Mouse (Mus musculus) intestine, embryonic 14.5 days (tissue): ENCODE measurements around the gene Kat5. TPM values are rescaled to one million over a fixed set of nuclear protein-coding genes. Genes with fewer than 3 reads are reported as not detected.

Experiments used
- ATAC-seq: fragments of 200-750 bp; cut with Nextera tagmentation; replicated peaks from 2 replicates; pipeline ENCODE4 v1.8.0; 2017; ENCODE audit warnings: low read depth, moderate number of reproducible peaks, moderate TSS enrichment, moderate library complexity; ENCODE audit not compliant: low FRiP score, low TSS enrichment
- DNase-seq: peaks from one replicate; pipeline ENCODE4 v3.0.0-alpha.2; 2018; ENCODE audit warnings: low spot score
- H3K27ac ChIP-seq: fragments of 300-500 bp; sonication (generic); 2 replicates; pipeline ENCODE4 v1.5.1; 2014; ENCODE audit warnings: low read depth, mild to moderate bottlenecking, control low read depth
- H3K27me3 ChIP-seq: fragments of 300-500 bp; sonication (generic); replicated peaks from 2 replicates; pipeline ENCODE4 v1.6.1; 2014; ENCODE audit warnings: low read length, control low read depth; ENCODE audit not compliant: control insufficient read depth, insufficient read depth
- H3K36me3 ChIP-seq: fragments of 300-500 bp; sonication (generic); 2 replicates; pipeline ENCODE4 v1.6.1; 2014; ENCODE audit warnings: low read length, control low read depth; ENCODE audit not compliant: control insufficient read depth, insufficient read depth
- H3K4me1 ChIP-seq: fragments of 300-500 bp; sonication (generic); replicated peaks from 2 replicates; pipeline ENCODE4 v1.6.1; 2014; ENCODE audit warnings: low read length, control low read depth, mixed read lengths; ENCODE audit not compliant: control insufficient read depth, insufficient read depth
- H3K4me2 ChIP-seq: fragments of 300-500 bp; sonication (generic); 2 replicates; pipeline ENCODE4 v1.6.1; 2014; ENCODE audit warnings: low read length
- H3K4me3 ChIP-seq: fragments of 300-500 bp; sonication (generic); 2 replicates; pipeline ENCODE4 v1.5.1; 2014; ENCODE audit warnings: low read depth, low read length, control low read depth, mixed read lengths
- H3K9ac ChIP-seq: fragments of 300-500 bp; sonication (generic); 2 replicates; pipeline ENCODE4 v1.6.1; 2014; ENCODE audit warnings: mild to moderate bottlenecking, low read length
- H3K9me3 ChIP-seq: fragments of 300-500 bp; sonication (generic); 2 replicates; pipeline ENCODE4 v1.6.1; 2016; ENCODE audit warnings: low read length, control low read depth; ENCODE audit not compliant: control insufficient read depth
- WGBS: fragments of 180-500 bp; shearing (Covaris S2); extraction: QIAGEN DNeasy Blood & Tissue Kit; methylation state at CpG from one replicate; pipeline ENCODE4 v1.1.7; 2014; 5-methylcytosine and 5-hydroxymethylcytosine counted together
- polyA plus RNA-seq: library from polyadenylated mRNA; unstranded; fragments of >200 nt; fragmentation: Nextera tagmentation; extraction: Ambion mirVana; gene quantifications from 2 replicates; pipeline ENCODE4 v1.2.1, GENCODE M21; 2014

Kat5 gene
- polyA plus RNA-seq = 31.8 and 33.3 TPM in 2 replicates

DNA sequence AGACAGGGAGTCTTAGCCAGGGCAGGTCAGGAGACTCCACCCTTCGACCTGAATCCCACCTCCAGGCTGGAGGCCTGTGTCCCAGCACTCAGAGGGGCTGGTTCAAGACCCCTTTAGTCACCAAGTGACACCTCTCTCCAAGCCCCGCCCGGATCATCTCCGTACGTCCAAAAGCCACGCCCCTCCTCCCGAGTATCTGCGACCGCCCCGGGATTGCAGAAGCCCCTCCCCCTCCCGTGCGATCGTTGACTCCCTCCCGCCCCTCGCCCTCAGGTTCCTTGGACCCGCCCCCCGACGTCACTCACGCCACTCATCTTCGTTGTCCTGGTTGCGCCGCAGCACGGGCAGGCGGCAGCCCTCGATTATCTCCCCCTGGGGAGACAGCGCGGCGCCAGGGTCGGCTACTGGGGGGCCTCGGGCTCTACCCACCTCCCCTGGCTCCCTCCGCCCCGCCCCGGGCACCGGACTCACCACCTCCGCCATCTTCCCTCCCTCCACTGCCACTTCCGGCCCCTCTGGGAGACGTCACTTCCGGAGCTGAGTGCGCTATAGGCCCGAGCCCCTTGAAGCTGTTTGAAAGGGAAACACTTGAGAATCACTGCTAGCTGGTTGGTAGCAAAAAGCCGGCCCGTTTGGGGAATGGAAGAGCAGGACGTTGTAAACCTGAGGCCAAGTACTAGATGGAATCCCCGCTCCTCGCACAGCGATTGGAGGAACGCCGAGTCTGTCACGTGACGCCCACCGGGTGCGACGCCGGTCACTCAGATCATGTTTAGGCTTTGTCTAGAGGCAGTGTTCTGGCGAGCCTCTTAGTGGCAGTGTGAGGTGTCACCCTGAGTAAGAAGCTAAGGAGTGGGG lies at the start of gene Kat5:
Gene Kat5 (minus strand): TSS at position 691 of the 858 bp plus-strand sequence.
- peaks cover 13% of the 10 kb centered on the region for H3K4me1 ChIP-seq
- DNase-seq (peak; percentile 99), ATAC-seq (peak; percentile 92)
- H3K9ac ChIP-seq = peak within 1 kb of the TSS; percentile 85
- H3K4me2 ChIP-seq = peak within 1 kb of the TSS; percentile 68
- H3K27ac ChIP-seq = peak within 1 kb of the TSS; percentile 99
- no peaks in the 10 kb centered on the region for H3K27me3 ChIP-seq
- WGBS = 1% methylated on average over 48 of the region's 55 CpGs
- H3K4me3 ChIP-seq = peak within 1 kb of the TSS; percentile 68
- H3K9me3 ChIP-seq = no peaks in the 10 kb centered on the region
- peaks cover 42% of the 10 kb centered on the region for H3K36me3 ChIP-seq

- Histone ChIP-seq H3K4me1 (0 out of 2 replicates have a peak, but pooled peaks cover 7% of the 10 kb centered on the region), H3K4me3 (peak overlapping the region; percentile 36), H3K36me3 (peaks cover 30% of the 10 kb centered on the region), H3K4me2 (peak overlapping the region; percentile 68), H3K27me3 (peaks cover 12% of the 10 kb centered on the region), H3K9ac (no peak overlapping the region; the same call in 1 of the 2 replicates), H3K27ac (no peak overlapping the region), H3K9me3 (no peaks in the 10 kb centered on the region)
- ATAC-seq = peak; percentile 10; the same call in 1 of the 2 replicates
- DNase-seq = peak; percentile 63
- 12% methylated on average over 43 of the region's 43 CpGs for WGBS
These were observed 44.8 kb upstream of the Kat5 start for GRCm38 (mm10) chr19:5654720-5655298.

DNA sequence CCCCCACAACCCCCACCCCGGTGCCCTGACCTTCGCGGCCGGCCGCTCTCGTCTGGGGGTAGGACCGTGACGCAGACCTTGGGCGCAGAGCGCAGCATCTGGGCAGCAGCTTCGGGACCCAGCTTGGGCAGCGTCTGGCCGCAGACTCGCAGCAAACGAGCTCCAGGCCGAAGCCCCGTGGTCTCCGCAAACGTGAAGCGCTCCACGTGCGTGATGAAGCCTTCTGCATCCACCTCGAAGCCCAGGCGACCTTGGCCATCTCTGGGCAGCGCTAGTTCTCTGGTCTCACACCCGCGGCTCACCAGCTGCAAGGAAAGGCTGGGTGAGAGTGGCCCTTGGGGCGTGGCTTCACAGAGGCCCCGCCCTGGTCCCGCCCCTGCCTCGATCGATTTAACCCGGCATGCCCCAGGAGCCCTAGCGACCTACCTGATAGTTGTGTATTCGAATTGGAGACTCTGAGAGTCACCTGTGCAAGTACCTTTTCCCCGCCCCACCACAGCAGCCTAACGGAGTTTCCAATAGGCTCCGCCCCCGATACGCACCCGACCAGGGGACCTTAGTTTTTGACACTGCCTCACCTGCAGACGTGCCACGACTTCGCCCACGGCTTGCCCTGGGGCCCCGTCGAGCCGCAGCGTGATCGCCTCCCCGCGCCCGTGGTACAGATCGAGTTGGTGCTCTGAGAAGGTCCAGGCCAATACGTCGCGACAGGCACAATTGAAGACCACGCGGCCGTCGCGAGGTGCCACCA lies 44.1 kb upstream of the Kat5 start:
- H3K27me3 ChIP-seq = peaks cover 12% of the 10 kb centered on the region
- H3K4me1 ChIP-seq = peaks cover 9% of the 10 kb centered on the region
- H3K9me3 ChIP-seq = no peaks in the 10 kb centered on the region
- peak overlapping the region; percentile 68 for H3K4me2 ChIP-seq
- H3K36me3 ChIP-seq = peaks cover 28% of the 10 kb centered on the region
- WGBS = 9% methylated on average over 61 of the region's 62 CpGs
- no peak overlapping the region; the same call in 1 of the 2 replicates for H3K9ac ChIP-seq
- ATAC-seq (peak; percentile 71), DNase-seq (peak; percentile 87)
- H3K4me3 ChIP-seq = peak overlapping the region; percentile 36
- H3K27ac ChIP-seq = no peak overlapping the region

DNA sequence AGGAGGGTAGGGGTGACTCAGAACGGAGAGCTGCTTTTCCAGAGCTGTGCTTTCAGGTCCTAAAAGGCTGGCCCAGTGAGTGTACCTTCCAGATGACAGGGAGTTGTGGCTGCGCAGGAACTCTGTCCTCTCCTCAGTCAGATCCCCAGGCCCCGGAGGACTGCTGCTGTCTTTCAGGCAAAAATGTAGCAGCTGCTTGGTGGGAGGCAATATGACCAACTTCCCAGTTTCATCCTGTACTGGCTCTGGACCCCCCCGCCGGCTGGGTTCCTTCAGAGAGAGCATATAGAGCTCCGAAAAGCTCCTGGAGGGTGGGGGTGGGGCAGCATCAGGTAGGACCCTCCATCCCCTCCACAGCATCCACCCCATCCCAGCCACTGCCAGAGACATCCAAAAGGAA lies 42.5 kb upstream of the Kat5 start:
- DNase-seq (no peak), ATAC-seq (no peak)
- no peaks in the 10 kb centered on the region for H3K9me3 ChIP-seq
- WGBS = 77% methylated on average over 6 of the region's 6 CpGs
- peaks cover 20% of the 10 kb centered on the region for H3K36me3 ChIP-seq
- no peak overlapping the region for H3K4me3 ChIP-seq
- peaks cover 21% of the 10 kb centered on the region for H3K4me1 ChIP-seq
- H3K4me2 ChIP-seq = no peak overlapping the region
- no peak overlapping the region for H3K9ac ChIP-seq
- H3K27me3 ChIP-seq = peaks cover 12% of the 10 kb centered on the region
- H3K27ac ChIP-seq = no peak overlapping the region

DNA sequence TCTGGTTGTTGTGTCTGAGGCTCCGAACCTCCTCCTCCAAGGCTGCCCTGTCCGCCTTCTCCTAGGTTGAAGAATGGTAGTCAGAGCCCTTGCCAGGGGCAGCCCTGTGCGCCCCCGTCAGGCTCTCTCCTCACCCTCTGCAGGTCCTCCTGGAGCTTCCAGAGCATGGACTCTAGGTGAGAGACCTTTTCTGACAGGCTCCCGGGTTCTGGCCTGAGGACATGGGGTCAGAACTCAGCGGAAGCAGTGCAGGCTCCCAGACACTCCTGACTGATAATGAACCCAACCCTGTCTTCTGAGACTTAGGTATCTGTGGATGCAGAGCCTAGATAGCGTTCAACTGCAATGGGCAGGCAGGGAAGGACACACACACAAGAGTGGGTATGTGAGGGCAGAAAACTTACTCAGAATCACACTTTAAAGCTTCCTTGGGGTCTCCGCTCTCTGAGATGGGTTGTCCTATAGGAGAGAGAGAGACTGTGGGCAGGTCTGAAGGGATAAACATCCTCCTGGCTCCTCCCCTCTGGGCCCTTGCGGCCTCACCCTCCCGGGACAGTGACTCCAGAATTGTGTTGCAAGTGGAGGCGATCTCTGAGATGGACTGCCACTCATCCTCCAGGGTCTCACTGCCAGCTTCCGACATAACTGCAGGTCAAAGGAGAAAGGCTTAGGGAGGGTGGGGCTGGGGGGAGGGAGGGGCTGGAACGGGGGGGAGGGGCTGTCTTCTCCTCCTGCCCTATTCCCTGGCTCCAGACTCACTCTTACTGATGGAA lies 41.7 kb upstream of the Kat5 start:
- Histone ChIP-seq H3K36me3 (peaks cover 29% of the 10 kb centered on the region), H3K27me3 (peaks cover 12% of the 10 kb centered on the region)

GRCm38 (mm10) chr19:5649298-5649741 lies 39.3 kb upstream of the Kat5 start:
- peak overlapping the region; percentile 64 for H3K4me2 ChIP-seq
- H3K9me3 ChIP-seq = no peaks in the 10 kb centered on the region
- peaks cover 15% of the 10 kb centered on the region for H3K4me1 ChIP-seq
- H3K27me3 ChIP-seq = peaks cover 1% of the 10 kb centered on the region; the same call in 1 of the 2 replicates
- ATAC-seq = no peak
- H3K9ac ChIP-seq = peak overlapping the region; percentile 31
- 71% methylated on average over 6 of the region's 6 CpGs for WGBS
- peak overlapping the region; percentile 31 for H3K4me3 ChIP-seq
- H3K27ac ChIP-seq = peak overlapping the region; percentile 86; the same call in 1 of the 2 replicates
- H3K36me3 ChIP-seq = peaks cover 53% of the 10 kb centered on the region
- no peak for DNase-seq

More for the DNA sequence above, 41.7 kb upstream of the Kat5 start:
- no peak overlapping the region for H3K4me2 ChIP-seq
- H3K4me3 ChIP-seq = no peak overlapping the region
- ATAC-seq = no peak
- no peak overlapping the region for H3K9ac ChIP-seq
- no peak overlapping the region for H3K27ac ChIP-seq
- 69% methylated on average over 12 of the region's 13 CpGs for WGBS
- peaks cover 21% of the 10 kb centered on the region for H3K4me1 ChIP-seq
- no peaks in the 10 kb centered on the region for H3K9me3 ChIP-seq
- DNase-seq = no peak

- Histone ChIP-seq H3K9me3 (no peaks in the 10 kb centered on the region), H3K36me3 (peaks cover 59% of the 10 kb centered on the region), H3K4me2 (peak overlapping the region; percentile 64), H3K27ac (peak overlapping the region; percentile 86), H3K4me1 (peaks cover 15% of the 10 kb centered on the region), H3K9ac (peak overlapping the region; percentile 31), H3K4me3 (peak overlapping the region; percentile 31), H3K27me3 (no peaks in the 10 kb centered on the region)
- peak; percentile 90 for DNase-seq
- 9% methylated on average over 26 of the region's 26 CpGs for WGBS
- ATAC-seq = peak; percentile 87
These were observed 38.6 kb upstream of the Kat5 start for GRCm38 (mm10) chr19:5648401-5649297.
